Mouse (Mus musculus) forebrain, postnatal 0 days (tissue): ENCODE results near the gene Nod2. TPM values are rescaled to one million over a fixed set of nuclear protein-coding genes. Genes with fewer than 3 reads are reported as not detected.

Experiments
- ATAC-seq: fragments of 200-750 bp; cut with Nextera tagmentation; 2 replicates; pipeline ENCODE4 v1.8.0; 2017; ENCODE audit warnings: mild to moderate bottlenecking, moderate library complexity
- DNase-seq: peaks from one replicate; pipeline ENCODE4 v3.0.0-alpha.2; 2015
- H3K27ac ChIP-seq: fragments of 300-500 bp; sonication (generic); 2 replicates; pipeline ENCODE4 v1.5.1; 2014; ENCODE audit warnings: low read depth, mild to moderate bottlenecking, antibody characterized with exemption, low read length, moderate library complexity, mixed read lengths
- H3K27me3 ChIP-seq: fragments of 300-500 bp; sonication (generic); 2 replicates; pipeline ENCODE4 v1.6.1; 2014; ENCODE audit warnings: mild to moderate bottlenecking, low read length, mixed read lengths; ENCODE audit not compliant: insufficient read depth
- H3K36me3 ChIP-seq: fragments of 300-500 bp; sonication (generic); 2 replicates; pipeline ENCODE4 v1.6.1; 2014; ENCODE audit warnings: mild to moderate bottlenecking, moderate library complexity; ENCODE audit not compliant: insufficient read depth
- H3K4me1 ChIP-seq: fragments of 300-500 bp; sonication (generic); 2 replicates; pipeline ENCODE4 v1.6.1; 2014; ENCODE audit warnings: antibody characterized with exemption; ENCODE audit not compliant: insufficient read depth
- H3K4me2 ChIP-seq: fragments of 300-500 bp; sonication (generic); 2 replicates; pipeline ENCODE4 v1.6.1; 2014; ENCODE audit warnings: low read depth, mild to moderate bottlenecking, moderate library complexity
- H3K4me3 ChIP-seq: fragments of 300-500 bp; sonication (generic); 2 replicates; pipeline ENCODE4 v1.5.1; 2014; ENCODE audit warnings: low read depth, low read length, mixed read lengths
- H3K9ac ChIP-seq: fragments of 300-500 bp; sonication (generic); 2 replicates; pipeline ENCODE4 v1.6.1; 2014; ENCODE audit warnings: mild to moderate bottlenecking
- H3K9me3 ChIP-seq: fragments of 300-500 bp; sonication (generic); 2 replicates; pipeline ENCODE4 v1.6.1; 2016; ENCODE audit warnings: low read length
- CTCF ChIP-seq: sonication (generic); IDR thresholded peaks from 2 replicates; pipeline ENCODE4 v1.5.1; 2016; ENCODE audit warnings: antibody characterized with exemption, control low read depth, low read depth
- WGBS: fragments of 180-500 bp; shearing (Covaris S2); extraction: QIAGEN DNeasy Blood & Tissue Kit; methylation state at CpG from one replicate; pipeline ENCODE4 v1.1.7; 2014; 5-methylcytosine and 5-hydroxymethylcytosine counted together
- polyA plus RNA-seq: library from polyadenylated mRNA; unstranded; fragments of >200 nt; fragmentation: Nextera tagmentation; extraction: Ambion mirVana; gene quantifications from 2 replicates; pipeline ENCODE4 v1.2.1, GENCODE M21; 2015
- total RNA-seq: library from RNA; depleted of rRNA; stranded (reverse); fragments of >200 nt; gene quantifications from 2 replicates; pipeline ENCODE4 v1.2.3, GENCODE M21; 2014; rRNA removed

The Nod2 gene
- total and polyA plus RNA-seq, 2 experiments from 2014 or later = 0.05 to 0.76 TPM

- 12% methylated on average over 4 of the region's 4 CpGs for WGBS
- no peak for TF ChIP-seq CTCF
Observed at GRCm38 (mm10) chr8:88697642-88698031, 50.5 kb downstream of the Nod2 start.

GRCm38 (mm10) chr8:88698048-88698447 is 50.9 kb downstream of the Nod2 start:
- peak overlapping the region; percentile 83 for H3K4me3 ChIP-seq
- H3K4me2 ChIP-seq = peak overlapping the region; percentile 81
- H3K4me1 ChIP-seq = 0 out of 2 replicates have a peak, but pooled peaks cover 3% of the 10 kb centered on the region
- no peak overlapping the region for H3K9ac ChIP-seq
- no peak overlapping the region for H3K27ac ChIP-seq
- no peak for ATAC-seq
- no peak for TF ChIP-seq CTCF
- H3K36me3 ChIP-seq = no peaks in the 10 kb centered on the region
- H3K9me3 ChIP-seq = no peaks in the 10 kb centered on the region
- WGBS = 19% methylated on average over 2 of the region's 2 CpGs
- no peak for DNase-seq
- H3K27me3 ChIP-seq = no peaks in the 10 kb centered on the region

More at GRCm38 (mm10) chr8:88697642-88698031, 50.5 kb downstream of the Nod2 start:
- Histone ChIP-seq H3K4me3 (peak overlapping the region; percentile 83), H3K4me2 (peak overlapping the region; percentile 81), H3K27ac (peak overlapping the region; percentile 83), H3K9me3 (no peaks in the 10 kb centered on the region), H3K9ac (peak overlapping the region; percentile 77), H3K27me3 (no peaks in the 10 kb centered on the region), H3K36me3 (no peaks in the 10 kb centered on the region), H3K4me1 (0 out of 2 replicates have a peak, but pooled peaks cover 3% of the 10 kb centered on the region)
- DNase-seq = no peak
- ATAC-seq = no peak

- peak; percentile 47 for DNase-seq
- Histone ChIP-seq H3K36me3 (no peaks in the 10 kb centered on the region), H3K4me1 (no peaks in the 10 kb centered on the region), H3K27ac (no peak overlapping the region), H3K27me3 (no peaks in the 10 kb centered on the region), H3K9me3 (no peaks in the 10 kb centered on the region), H3K4me2 (no peak overlapping the region), H3K4me3 (no peak overlapping the region), H3K9ac (no peak overlapping the region)
- ATAC-seq = no peak
- peak; percentile 70 for TF ChIP-seq CTCF
- 18% methylated on average over 2 of the region's 2 CpGs for WGBS
Observed at GRCm38 (mm10) chr8:88701611-88702010, 54.5 kb downstream of the Nod2 start.

GRCm38 (mm10) chr8:88702816-88703215 is 55.7 kb downstream of the Nod2 start:
- no peak for ATAC-seq
- TF ChIP-seq CTCF = no peak
- no peak overlapping the region for H3K9ac ChIP-seq
- DNase-seq = no peak
- H3K4me3 ChIP-seq = no peak overlapping the region
- WGBS = 83% methylated on average over 3 of the region's 3 CpGs
- no peaks in the 10 kb centered on the region for H3K27me3 ChIP-seq
- H3K4me1 ChIP-seq = no peaks in the 10 kb centered on the region
- no peaks in the 10 kb centered on the region for H3K9me3 ChIP-seq
- no peaks in the 10 kb centered on the region for H3K36me3 ChIP-seq
- H3K27ac ChIP-seq = no peak overlapping the region
- no peak overlapping the region for H3K4me2 ChIP-seq

GRCm38 (mm10) chr8:88723256-88723963 is 76.3 kb downstream of the Nod2 start:
- Histone ChIP-seq H3K27ac (no peak overlapping the region), H3K36me3 (peaks cover 20% of the 10 kb centered on the region), H3K4me2 (no peak overlapping the region), H3K4me1 (no peaks in the 10 kb centered on the region), H3K9ac (no peak overlapping the region), H3K4me3 (no peak overlapping the region), H3K9me3 (no peaks in the 10 kb centered on the region), H3K27me3 (no peaks in the 10 kb centered on the region)
- ATAC-seq (no peak), DNase-seq (no peak)
- over 99% methylated on average over 2 of the region's 2 CpGs for WGBS
- TF ChIP-seq CTCF = no peak

Other genes starting within 250 kb of the Nod2 start
- gene Nkd1, start 126.0 kb upstream of the Nod2 start, total RNA-seq = 18.8 and 22.8 TPM in 2 replicates
- gene Nkd1, start 126.0 kb upstream of the Nod2 start, polyA plus RNA-seq = 30.5 and 33.6 TPM in 2 replicates
- gene Snx20, start 11.2 kb upstream of the Nod2 start, total RNA-seq = 1.5 and 1.6 TPM in 2 replicates
- gene Snx20, start 11.2 kb upstream of the Nod2 start, polyA plus RNA-seq = 1.9 and 2.0 TPM in 2 replicates
- gene Cyld, start 49.7 kb downstream of the Nod2 start, total RNA-seq = 18.1 and 22.7 TPM in 2 replicates
- 6.5 and 10.6 TPM in 2 replicates for gene Cyld, start 49.7 kb downstream of the Nod2 start, polyA plus RNA-seq